Mouse (Mus musculus) intestine, embryonic 14.5 days (tissue): Measurements from ENCODE around the gene Zfp933. TPM values are rescaled to one million over a fixed set of nuclear protein-coding genes. Genes with fewer than 3 reads are reported as not detected.
"Not testable (repeated sequence)": the region's sequence is repeated elsewhere in the genome, so short reads cannot be mapped to it uniquely, and the experiment has no call there.

ENCODE experiments used
- ATAC-seq: fragments of 200-750 bp; cut with Nextera tagmentation; replicated peaks from 2 replicates; pipeline ENCODE4 v1.8.0; 2017; ENCODE audit warnings: low read depth, moderate number of reproducible peaks, moderate TSS enrichment, moderate library complexity; ENCODE audit not compliant: low FRiP score, low TSS enrichment
- DNase-seq: peaks from one replicate; pipeline ENCODE4 v3.0.0-alpha.2; 2018; ENCODE audit warnings: low spot score
- H3K27ac ChIP-seq: fragments of 300-500 bp; sonication (generic); 2 replicates; pipeline ENCODE4 v1.5.1; 2014; ENCODE audit warnings: low read depth, mild to moderate bottlenecking, control low read depth
- H3K27me3 ChIP-seq: fragments of 300-500 bp; sonication (generic); replicated peaks from 2 replicates; pipeline ENCODE4 v1.6.1; 2014; ENCODE audit warnings: low read length, control low read depth; ENCODE audit not compliant: control insufficient read depth, insufficient read depth
- H3K36me3 ChIP-seq: fragments of 300-500 bp; sonication (generic); 2 replicates; pipeline ENCODE4 v1.6.1; 2014; ENCODE audit warnings: low read length, control low read depth; ENCODE audit not compliant: control insufficient read depth, insufficient read depth
- H3K4me1 ChIP-seq: fragments of 300-500 bp; sonication (generic); replicated peaks from 2 replicates; pipeline ENCODE4 v1.6.1; 2014; ENCODE audit warnings: low read length, control low read depth, mixed read lengths; ENCODE audit not compliant: control insufficient read depth, insufficient read depth
- H3K4me2 ChIP-seq: fragments of 300-500 bp; sonication (generic); 2 replicates; pipeline ENCODE4 v1.6.1; 2014; ENCODE audit warnings: low read length
- H3K4me3 ChIP-seq: fragments of 300-500 bp; sonication (generic); 2 replicates; pipeline ENCODE4 v1.5.1; 2014; ENCODE audit warnings: low read depth, low read length, control low read depth, mixed read lengths
- H3K9ac ChIP-seq: fragments of 300-500 bp; sonication (generic); 2 replicates; pipeline ENCODE4 v1.6.1; 2014; ENCODE audit warnings: mild to moderate bottlenecking, low read length
- H3K9me3 ChIP-seq: fragments of 300-500 bp; sonication (generic); 2 replicates; pipeline ENCODE4 v1.6.1; 2016; ENCODE audit warnings: low read length, control low read depth; ENCODE audit not compliant: control insufficient read depth
- WGBS: fragments of 180-500 bp; shearing (Covaris S2); extraction: QIAGEN DNeasy Blood & Tissue Kit; methylation state at CpG from one replicate; pipeline ENCODE4 v1.1.7; 2014; 5-methylcytosine and 5-hydroxymethylcytosine counted together
- polyA plus RNA-seq: library from polyadenylated mRNA; unstranded; fragments of >200 nt; fragmentation: Nextera tagmentation; extraction: Ambion mirVana; gene quantifications from 2 replicates; pipeline ENCODE4 v1.2.1, GENCODE M21; 2014

The Zfp933 gene
- polyA plus RNA-seq, 1 experiment from 2014 or later: 4.7 TPM

GRCm38 (mm10) chr4:147795308-147795707 lies 52.9 kb downstream of the Zfp933 start:
- H3K4me3 ChIP-seq, H3K4me2 ChIP-seq, H3K9me3 ChIP-seq, H3K27ac ChIP-seq, H3K27me3 ChIP-seq, H3K4me1 ChIP-seq, H3K9ac ChIP-seq, H3K36me3 ChIP-seq, DNase-seq, ATAC-seq: not testable (repeated sequence)
- WGBS: 94% methylated on average over 1 of the region's 1 CpGs

DNA sequence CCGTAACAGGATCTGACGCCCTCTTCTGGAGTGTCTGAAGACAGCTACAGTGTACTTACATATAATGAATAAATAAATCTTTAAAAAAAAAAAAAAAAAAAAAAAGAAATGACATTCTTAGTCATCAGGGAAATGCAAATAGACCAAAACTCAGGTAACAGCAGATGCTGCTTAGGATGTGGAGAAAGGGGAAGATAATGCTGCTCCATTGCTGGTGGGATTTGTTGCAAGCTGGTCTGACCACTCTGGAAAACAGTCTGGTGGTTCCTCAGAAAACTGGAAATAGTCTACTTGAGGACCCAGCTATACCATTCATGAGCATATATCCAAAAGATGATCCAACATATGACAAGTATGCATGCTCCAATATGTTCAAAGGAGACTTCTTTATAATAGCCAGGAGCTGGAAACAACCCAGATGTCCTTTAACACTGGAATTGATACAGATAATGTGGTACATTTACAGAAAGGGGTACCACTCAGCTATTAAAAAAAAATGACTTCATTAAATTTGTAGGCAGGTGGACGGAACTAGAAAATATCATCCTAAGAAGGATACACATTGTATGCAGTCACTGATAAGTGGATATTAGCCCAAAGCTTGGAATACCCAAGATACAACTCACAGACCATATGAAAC lies 54.0 kb downstream of the Zfp933 start:
- 95% methylated on average over 1 of the region's 3 CpGs for WGBS
- not testable (repeated sequence) for H3K9ac ChIP-seq, H3K36me3 ChIP-seq, H3K27ac ChIP-seq, ATAC-seq, DNase-seq, H3K4me1 ChIP-seq, H3K9me3 ChIP-seq, H3K27me3 ChIP-seq, H3K4me3 ChIP-seq, H3K4me2 ChIP-seq

GRCm38 (mm10) chr4:147793390-147793916 lies 54.7 kb downstream of the Zfp933 start:
- not testable (repeated sequence) for DNase-seq, H3K4me2 ChIP-seq, H3K4me3 ChIP-seq, H3K9ac ChIP-seq, H3K4me1 ChIP-seq, H3K9me3 ChIP-seq, H3K36me3 ChIP-seq, H3K27me3 ChIP-seq, H3K27ac ChIP-seq
- ATAC-seq: 0 out of 2 replicates have a peak, but pooled peaks have one; percentile 19
- WGBS: 63% methylated on average over 2 of the region's 2 CpGs

DNA sequence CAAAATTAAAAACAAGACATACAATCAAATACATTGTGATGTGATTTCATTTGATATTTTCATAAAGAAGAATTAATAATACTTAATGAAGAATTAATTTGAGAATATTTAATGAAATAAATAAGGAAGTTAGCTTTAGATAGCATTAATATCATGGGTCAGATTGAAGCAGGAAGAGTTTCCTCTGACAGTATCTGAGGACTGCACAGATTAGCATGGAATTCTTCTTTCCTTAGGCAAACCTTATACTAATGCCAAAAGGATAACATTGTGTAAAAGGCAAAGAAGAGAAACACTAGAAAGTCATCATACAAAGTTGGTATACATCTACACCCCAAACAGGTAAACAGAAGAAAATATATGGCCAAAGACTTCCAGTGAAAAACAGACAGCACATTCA lies 56.4 kb downstream of the Zfp933 start:
- not testable (repeated sequence) for ATAC-seq, H3K4me2 ChIP-seq, H3K9ac ChIP-seq, DNase-seq, H3K27ac ChIP-seq, H3K4me3 ChIP-seq, H3K4me1 ChIP-seq, H3K27me3 ChIP-seq
- Histone ChIP-seq H3K9me3 (peaks cover 10% of the 10 kb centered on the region; the same call in 1 of the 2 replicates), H3K36me3 (0 out of 2 replicates have a peak, but pooled peaks cover 10% of the 10 kb centered on the region)

Other genes starting within 250 kb of the Zfp933 start
- 3.2 and 3.3 TPM in 2 replicates for gene Zfp979, start 205.9 kb downstream of the Zfp933 start, polyA plus RNA-seq
- gene Zfp534, start 145.8 kb downstream of the Zfp933 start, polyA plus RNA-seq: not detected in 2 replicates
- 8.8 and 11.5 TPM in 2 replicates for gene Zfp984, start 38.6 kb downstream of the Zfp933 start, polyA plus RNA-seq
- 32.1 and 34.6 TPM in 2 replicates for gene Miip, start 20.4 kb upstream of the Zfp933 start, polyA plus RNA-seq
- gene Fv1, start 20.6 kb upstream of the Zfp933 start, polyA plus RNA-seq: 9.0 and 9.7 TPM in 2 replicates
- gene Mfn2, start 56.3 kb upstream of the Zfp933 start, polyA plus RNA-seq: 31.6 and 33.3 TPM in 2 replicates
- 40.9 and 44.1 TPM in 2 replicates for gene Plod1, start 88.4 kb upstream of the Zfp933 start, polyA plus RNA-seq
- 19.9 and 21.3 TPM in 2 replicates for gene 2510039O18Rik, start 92.5 kb upstream of the Zfp933 start, polyA plus RNA-seq
- gene Nppb, start 137.4 kb upstream of the Zfp933 start, polyA plus RNA-seq: 0.40 TPM in 1 of 2 replicates, not detected in the other
- 0.28 and 0.56 TPM in 2 replicates for gene Nppa, start 152.4 kb upstream of the Zfp933 start, polyA plus RNA-seq
- gene Clcn6, start 190.5 kb upstream of the Zfp933 start, polyA plus RNA-seq: 5.2 and 5.3 TPM in 2 replicates
- gene Mthfr, start 190.7 kb upstream of the Zfp933 start, polyA plus RNA-seq: 17.8 and 18.4 TPM in 2 replicates
- gene Agtrap, start 239.7 kb upstream of the Zfp933 start, polyA plus RNA-seq: 15.9 and 16.4 TPM in 2 replicates